Mouse (Mus musculus) layer of hippocampus, adult 11-12 months (tissue): ENCODE results near the gene Klhl25.
"Not testable (repeated sequence)": the region's sequence is repeated elsewhere in the genome, so short reads cannot be mapped to it uniquely, and the experiment has no call there.

Source experiments
- DNase-seq: peaks from one replicate; pipeline ENCODE4 v3.0.0; 2022; ENCODE audit warnings: low spot score

The Klhl25 gene

DNA sequence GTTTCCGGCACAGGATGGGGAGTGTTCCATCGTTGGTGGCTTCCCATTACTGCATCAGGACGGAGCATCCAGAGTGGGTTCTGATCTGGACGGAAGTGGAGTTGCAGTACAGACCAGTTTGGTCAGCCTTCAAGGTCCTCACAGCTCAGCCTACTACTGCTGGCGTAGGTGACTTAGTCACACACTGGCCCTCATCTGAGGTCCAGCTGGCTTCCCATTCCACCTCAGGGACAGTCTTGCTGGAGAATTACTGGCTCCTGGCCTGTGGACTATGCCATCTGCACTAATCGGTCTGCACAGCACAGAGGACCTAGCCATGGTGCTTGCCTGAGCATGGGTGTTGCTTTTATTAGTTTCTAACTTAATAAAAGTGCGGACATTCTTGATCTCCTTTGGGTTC is 25.6 kb downstream of the Klhl25 start:
- DNase-seq, result no peak

DNA sequence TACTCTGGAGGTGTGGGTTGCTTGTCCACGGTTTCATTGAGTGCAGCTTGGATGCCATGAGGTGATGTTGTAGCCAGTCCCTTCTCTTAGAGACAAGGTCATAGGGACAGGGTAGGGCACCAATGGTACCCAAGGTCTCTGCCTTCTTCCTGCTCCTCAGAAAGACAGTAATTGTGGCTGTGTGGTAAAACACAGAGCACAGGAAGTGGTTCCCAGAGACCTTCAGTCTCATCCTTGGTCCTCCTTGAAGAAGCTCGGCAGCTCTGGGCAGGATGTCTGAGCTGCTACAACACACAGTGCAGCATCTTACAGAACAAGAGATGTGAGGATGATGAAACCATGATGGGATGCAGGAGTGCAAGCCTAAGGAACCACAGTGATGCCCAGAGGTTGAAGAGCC is 31.3 kb downstream of the Klhl25 start:
- not testable (repeated sequence) for DNase-seq

DNA sequence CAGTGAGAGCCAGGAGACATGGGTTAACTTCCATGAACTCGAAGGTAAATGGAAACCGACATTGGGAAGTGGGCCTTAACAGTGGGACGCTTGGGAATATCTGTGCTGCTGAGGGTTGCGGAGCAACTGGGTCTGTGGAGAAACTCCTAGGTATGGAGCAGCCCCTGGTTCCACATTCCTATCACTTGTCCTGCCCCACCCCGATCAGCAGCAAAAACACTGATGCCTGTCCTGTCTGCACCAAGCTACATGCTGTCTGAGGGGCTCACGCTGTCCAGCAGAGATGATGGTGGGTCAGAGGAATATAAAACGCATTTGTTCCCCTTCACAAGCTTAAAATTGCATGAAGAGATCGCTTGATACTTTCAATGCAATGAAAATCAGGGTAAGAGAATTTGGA is 32.1 kb downstream of the Klhl25 start:
- no peak for DNase-seq

DNA sequence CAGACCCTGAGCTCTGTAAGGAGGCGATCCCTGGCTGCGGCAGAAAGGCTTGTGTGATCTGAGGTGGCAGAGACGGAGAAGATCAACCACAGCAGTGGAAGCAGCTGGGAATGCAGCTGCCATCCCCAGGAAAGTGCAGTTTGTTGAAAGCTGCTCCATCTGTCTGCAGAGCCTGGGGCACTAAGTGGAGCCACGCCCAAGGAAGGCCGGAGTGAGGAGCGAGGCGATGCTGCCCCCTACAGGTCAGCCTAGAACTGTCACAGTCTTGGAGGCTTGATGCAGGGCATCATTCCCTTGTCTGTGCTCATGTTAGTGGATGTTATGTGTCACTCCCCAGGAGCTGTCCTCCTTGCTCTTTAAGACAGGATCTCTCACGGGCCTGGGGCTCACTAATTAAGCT is 32.5 kb downstream of the Klhl25 start:
- DNase-seq, result peak; percentile 78

DNA sequence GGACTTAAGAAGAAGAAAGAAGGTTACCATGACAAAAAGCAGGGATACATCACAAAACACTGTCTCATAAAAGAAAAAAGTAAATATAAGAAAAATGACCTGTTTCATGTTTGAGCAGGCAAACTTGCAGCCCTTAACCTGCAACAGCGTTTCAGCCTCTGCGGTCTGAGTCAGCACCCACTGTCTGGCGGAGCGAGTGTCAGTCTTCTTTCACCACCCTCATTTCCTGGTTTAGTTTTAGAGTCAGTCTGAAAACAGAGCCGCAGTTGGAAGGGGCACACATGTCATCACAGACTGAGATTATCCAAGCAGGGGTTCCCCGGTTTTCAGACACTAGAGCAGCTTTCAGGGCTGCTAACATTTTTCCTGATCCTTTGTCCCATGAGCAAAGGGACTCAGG is 33.3 kb downstream of the Klhl25 start:
- peak; percentile 21 for DNase-seq

DNA sequence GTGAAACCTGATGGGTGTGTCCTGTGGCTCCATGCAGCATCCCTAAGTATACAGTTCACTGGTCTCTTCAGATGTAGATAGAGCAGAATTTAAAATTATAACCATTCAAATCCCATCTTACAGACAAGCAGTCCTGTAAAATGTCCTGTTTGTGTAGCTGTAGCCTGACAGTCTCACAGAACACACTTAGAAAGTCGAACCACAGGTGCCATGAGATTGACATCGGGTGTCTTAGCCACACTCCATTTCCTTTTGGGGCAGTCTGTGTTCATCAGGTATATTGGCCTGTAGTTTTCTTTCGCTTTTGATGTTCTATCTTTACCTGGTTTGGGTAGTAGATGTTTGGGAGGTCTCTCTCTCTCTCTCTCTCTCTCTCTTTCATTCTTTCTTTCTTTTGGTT is 33.7 kb downstream of the Klhl25 start:
- no peak for DNase-seq

DNA sequence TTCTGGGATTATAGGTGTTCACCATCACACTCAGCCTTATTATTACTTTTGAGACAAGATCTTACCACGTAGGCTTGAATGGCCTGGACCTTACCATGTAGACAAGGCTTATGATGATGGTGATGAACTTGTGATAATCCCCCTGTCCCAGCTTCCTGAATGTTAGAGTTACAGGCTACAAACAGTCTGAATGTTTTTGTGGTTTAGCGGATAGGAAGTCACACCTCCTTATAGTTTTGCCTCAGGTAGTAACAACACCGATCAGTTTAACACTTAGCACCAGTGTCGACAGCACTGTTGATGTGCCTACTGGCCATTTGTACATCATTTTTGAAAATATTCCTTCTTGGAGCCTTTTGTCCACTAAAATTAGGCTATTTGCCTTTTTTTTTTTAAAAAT is 43.4 kb downstream of the Klhl25 start:
- no peak for DNase-seq

DNA sequence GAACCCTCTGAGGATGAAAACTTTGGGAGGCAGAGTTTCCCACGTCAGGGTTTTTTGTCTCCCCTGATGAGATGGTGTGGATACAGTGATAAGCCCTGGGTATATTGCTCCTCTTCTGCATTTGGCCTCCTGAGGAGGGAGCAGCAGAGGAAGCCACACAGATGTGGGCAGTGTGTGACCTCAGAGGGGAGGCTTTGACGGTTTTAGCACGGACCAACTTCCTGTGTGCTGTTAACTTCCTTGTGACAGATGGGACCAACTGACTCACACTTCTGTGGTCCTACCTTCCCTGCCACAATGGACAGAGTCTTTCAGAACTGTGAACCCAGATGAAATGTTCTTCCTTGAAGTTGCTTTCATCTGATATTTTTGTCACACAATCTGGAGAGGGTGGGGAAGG is 44.6 kb downstream of the Klhl25 start:
- peak; percentile 39 for DNase-seq

DNA sequence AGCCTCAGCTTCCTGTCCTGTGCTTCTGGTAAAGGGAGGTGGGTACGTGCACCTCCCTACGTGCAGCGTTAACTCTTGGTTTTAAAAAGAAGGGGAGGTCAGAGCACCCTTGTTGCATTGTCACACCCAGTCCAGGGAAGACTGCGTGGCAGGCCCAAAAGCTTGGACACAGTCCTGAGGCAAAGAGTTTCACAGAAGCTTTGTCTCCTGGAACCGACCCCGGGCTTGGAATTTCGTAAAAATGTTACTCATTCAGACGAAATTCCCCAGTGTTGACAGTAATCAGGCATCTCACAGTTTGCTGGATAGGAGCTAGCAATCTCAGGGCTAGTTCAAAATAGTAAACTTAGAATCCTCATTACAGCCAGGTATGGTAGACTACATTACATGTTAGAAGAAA is 45.6 kb downstream of the Klhl25 start:
- no peak for DNase-seq

DNA sequence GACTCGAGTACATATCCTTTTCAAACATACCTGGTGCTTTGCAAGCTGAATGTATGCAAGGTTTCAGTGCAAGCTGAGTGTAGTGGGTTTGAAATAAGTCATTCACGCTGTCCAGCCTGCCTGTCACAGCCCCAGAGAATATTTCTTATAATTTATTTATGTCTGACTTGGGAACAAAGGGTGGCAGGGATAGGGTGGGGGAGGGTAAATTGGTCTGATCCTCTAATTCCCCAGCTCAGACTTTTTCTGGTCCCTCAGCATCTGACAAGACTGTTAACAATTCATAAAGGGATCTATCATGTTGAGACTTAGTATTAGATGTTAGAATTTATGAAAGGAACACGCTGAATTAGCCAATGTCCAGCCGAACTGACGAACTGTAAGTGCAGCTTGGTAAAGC is 48.9 kb downstream of the Klhl25 start:
- no peak for DNase-seq

DNA sequence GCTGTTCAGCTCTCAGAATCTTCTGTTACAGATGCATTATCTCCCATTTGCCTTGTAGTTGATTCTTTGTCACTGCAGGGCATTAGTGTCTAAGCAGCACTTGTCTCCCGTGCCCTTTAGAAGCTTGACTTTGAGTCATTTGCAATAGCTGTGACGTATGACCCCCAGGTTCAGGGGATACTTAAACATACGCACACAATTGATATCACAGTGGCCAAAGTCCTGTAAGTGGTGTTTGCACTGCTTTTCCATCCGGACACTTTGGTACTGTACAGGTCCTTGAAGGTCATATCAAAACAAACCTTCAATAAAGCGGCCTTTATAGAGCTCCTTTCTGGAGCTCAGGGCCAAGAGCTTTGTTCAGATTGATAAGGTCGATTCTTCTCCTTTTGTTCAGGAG is 51.0 kb downstream of the Klhl25 start:
- DNase-seq, result no peak

DNA sequence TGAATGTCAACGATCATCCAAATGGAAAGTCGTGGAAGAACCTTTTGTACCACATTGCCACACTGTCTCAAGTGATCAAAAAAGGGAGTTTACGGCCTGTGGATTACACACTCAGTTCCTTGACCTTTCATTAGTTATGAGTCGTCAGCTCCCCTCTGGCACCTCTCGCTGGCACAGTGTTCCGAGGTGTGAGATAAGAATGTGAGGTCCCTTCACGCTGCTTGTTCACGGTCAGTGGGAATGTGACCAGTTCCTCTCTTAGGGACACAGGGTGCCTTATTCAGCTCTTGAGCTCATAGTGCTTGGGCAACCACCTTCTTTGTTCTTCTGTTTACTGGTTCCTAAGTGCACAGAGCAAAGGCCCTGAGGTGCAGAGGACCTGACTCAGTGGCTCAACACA is 51.4 kb downstream of the Klhl25 start:
- no peak for DNase-seq

DNA sequence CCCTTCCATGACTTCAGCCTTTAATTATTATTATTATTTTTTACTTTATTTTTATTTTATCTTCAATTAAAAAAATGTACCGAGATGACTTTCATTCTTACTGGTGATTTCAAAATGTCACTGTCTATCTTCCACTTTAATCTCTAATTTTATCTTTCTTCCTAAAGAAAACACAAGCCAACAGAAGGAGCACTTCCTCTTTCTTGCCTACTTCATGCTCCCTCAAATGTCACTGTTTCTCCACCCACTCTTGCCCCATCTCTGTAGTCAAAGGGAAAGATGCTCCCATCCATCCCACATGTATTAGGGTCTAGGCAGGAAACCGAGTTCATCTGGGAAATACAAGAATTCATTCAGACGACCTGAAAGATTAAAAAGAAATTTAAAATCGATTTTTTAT is 51.8 kb downstream of the Klhl25 start:
- no peak for DNase-seq

DNA sequence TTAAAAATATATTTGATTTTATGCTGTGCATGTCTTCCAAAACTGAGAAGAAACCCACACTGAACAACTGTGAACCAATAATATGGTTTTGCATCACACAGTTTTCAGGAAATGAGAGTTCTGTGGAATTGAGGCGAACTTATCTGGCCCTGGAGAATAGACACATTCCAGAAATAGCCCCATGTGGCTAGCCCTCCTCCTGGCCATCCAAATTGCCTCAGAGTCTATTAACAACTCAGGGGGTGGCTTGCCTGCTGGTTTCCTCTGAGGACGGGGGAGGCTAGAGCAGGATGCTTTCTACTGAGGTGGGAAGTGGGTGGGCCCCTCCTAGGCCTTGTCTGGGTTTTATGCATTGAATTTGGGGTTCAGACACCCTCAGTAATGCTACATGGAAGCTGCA is 57.0 kb downstream of the Klhl25 start:
- DNase-seq, result peak; percentile 37

DNA sequence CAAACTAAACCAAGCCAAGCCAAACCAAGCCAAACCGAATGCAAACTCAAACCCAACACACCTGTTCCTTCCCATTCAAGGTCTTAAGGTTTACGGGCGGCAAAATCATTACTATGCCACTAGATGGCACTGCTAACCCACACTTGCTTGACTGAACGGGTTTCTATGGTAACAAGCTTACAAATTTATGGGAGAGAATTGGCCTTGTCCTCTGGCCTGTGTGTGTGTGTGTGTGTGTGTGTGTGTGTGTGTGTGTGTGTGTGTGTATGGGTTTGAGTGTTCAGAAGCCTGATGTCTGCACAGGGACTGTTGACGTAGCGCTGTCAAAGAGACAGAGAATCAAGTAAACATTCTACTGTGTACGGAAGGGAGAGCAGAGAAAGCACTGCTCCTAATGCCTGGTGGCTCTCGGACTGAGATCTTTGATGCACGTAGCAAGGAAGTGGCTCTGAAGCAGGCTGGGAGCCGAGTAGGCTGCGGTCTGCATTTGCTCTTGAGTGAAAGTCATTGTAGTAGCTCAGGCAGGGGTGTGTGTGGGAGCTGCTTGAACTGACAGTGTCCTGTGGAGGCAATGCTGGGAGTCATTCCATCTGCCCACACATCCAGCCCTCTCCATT is 62.0 kb downstream of the Klhl25 start:
- DNase-seq, result peak; percentile 65

DNA sequence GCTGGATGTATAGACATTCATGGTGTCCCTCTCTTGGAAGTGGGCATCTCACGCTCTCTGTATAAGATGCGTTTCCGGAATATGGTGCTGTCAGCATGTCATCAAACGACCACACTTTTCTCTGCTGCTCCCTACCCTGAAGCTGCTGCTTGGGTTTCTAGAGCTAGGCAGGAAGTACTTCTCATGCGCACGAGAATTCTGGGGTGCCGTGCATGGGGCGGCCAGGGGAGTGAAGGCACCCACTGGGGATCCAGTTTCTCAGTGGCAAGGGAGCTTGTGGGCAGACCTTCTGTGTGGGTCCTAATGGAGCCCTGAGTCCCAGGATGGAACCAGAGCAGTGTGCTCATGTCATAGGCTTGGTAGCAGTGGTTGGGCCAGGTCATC is 62.5 kb downstream of the Klhl25 start:
- DNase-seq, result no peak

DNA sequence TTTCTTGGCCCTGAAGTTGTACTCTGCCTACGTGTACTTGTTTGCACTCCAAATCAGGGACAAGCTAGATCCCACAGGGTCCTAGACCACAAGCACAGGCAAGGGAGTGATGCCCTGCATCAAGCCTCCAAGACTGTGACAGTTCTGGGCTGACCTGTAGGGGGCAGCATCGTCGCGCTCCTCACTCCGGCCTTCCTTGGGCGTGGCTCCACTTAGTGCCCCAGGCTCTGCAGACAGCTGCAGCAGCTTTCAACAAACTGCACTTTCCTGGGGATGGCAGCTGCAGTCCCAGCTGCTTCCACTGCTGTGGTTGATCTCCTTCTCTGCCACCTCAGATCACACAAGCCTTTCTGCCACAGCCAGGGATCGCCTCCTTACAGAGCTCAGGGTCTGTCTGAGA is 65.8 kb downstream of the Klhl25 start:
- DNase-seq, result peak; percentile 74

DNA sequence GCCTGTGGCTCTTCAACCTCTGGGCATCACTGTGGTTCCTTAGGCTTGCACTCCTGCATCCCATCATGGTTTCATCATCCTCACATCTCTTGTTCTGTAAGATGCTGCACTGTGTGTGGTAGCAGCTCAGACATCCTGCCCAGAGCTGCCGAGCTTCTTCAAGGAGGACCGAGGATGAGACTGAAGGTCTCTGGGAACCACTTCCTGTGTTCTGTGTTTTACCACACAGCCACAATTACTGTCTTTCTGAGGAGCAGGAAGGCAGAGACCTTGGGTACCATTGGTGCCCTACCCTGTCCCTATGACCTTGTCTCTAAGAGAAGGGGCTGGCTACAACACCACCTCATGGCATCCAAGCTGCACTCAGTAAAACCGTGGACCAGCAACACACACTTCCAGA is 67.4 kb downstream of the Klhl25 start:
- not testable (repeated sequence) for DNase-seq

DNA sequence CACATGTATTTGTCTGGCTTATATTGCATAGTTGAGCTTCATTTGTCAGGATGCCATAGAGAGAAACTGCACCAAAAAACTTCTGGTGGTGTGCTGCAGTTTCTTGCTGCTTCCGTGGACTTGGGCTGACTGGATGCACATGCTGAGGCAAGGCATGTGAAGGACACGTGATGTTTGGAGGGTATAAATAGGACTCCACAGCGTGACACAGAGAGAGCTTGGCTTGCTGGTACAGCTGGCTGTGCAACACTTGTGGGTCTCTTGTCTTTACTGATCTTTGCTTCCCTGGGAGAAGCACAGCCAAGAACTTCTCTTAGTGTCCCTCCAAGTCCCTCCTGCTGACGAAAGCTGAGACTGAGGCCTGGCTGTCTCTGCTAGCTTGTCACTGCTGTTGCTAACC is 69.6 kb downstream of the Klhl25 start:
- DNase-seq, result no peak

DNA sequence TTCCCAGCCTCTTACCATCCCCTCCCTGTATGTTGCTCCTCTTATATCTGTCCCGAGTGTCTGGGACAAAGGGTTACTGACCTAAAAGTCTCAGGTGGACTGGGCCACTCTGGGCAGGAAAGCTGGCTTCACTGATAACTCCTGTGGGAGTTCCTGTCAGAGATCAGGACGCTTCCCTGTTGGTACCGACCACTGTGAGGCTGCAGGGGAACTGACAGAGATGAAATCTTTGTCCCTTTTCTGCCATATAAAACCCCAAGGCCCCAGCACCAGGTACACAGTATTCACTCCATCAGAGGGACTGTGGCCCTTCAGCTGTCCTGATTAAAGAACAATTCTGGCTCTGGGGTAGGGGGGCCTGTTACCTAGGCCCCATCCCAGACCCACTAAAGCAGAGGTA is 71.6 kb downstream of the Klhl25 start:
- DNase-seq, result not testable (repeated sequence)
